Mouse (Mus musculus): ENCODE results near the gene Cfap97d2.

Cfap97d2 gene

GRCm38 (mm10) chr8:13705668-13706067 lies at the start of gene Cfap97d2:
Cfap97d2 (plus strand) TSS chr8:13705889.
- DNase-seq (ENCODE audit: low read depth, low spot score), result peak; percentile 49

- no peak for DNase-seq (ENCODE audit: low read depth, low spot score)
These were observed 48.2 kb upstream of the Cfap97d2 start for GRCm38 (mm10) chr8:13657479-13657878.

GRCm38 (mm10) chr8:13660323-13660722 lies 45.4 kb upstream of the Cfap97d2 start:
- no peak for DNase-seq (ENCODE audit: low read depth, low spot score)

- DNase-seq (ENCODE audit: low read depth, low spot score), result no peak
These were observed 40.9 kb upstream of the Cfap97d2 start for GRCm38 (mm10) chr8:13664711-13665210.

- DNase-seq (ENCODE audit: low read depth, low spot score), result no peak
These were observed 40.2 kb upstream of the Cfap97d2 start for GRCm38 (mm10) chr8:13665538-13665937.

GRCm38 (mm10) chr8:13665944-13666343 lies 39.7 kb upstream of the Cfap97d2 start:
- no peak for DNase-seq (ENCODE audit: low read depth, low spot score)

GRCm38 (mm10) chr8:13667917-13668316 lies 37.8 kb upstream of the Cfap97d2 start:
- peak; percentile 44 for DNase-seq (ENCODE audit: low read depth, low spot score)

GRCm38 (mm10) chr8:13668367-13668766 lies 37.3 kb upstream of the Cfap97d2 start:
- no peak for DNase-seq (ENCODE audit: low read depth, low spot score)

GRCm38 (mm10) chr8:13670011-13670471 lies 35.6 kb upstream of the Cfap97d2 start:
- no peak for DNase-seq (ENCODE audit: low read depth, low spot score)

GRCm38 (mm10) chr8:13671246-13672003 lies 34.3 kb upstream of the Cfap97d2 start:
- no peak for DNase-seq (ENCODE audit: low read depth, low spot score)

- DNase-seq (ENCODE audit: low read depth, low spot score), result no peak
These were observed 32.5 kb upstream of the Cfap97d2 start for GRCm38 (mm10) chr8:13673215-13673614.

- DNase-seq (ENCODE audit: low read depth, low spot score), result no peak
These were observed 31.2 kb upstream of the Cfap97d2 start for GRCm38 (mm10) chr8:13674294-13675010.

GRCm38 (mm10) chr8:13675121-13675520 lies 30.6 kb upstream of the Cfap97d2 start:
- DNase-seq (ENCODE audit: low read depth, low spot score), result no peak

GRCm38 (mm10) chr8:13675524-13675923 lies 30.2 kb upstream of the Cfap97d2 start:
- DNase-seq (ENCODE audit: low read depth, low spot score), result no peak

- DNase-seq (ENCODE audit: low read depth, low spot score), result peak; percentile 26
These were observed 29.4 kb upstream of the Cfap97d2 start for GRCm38 (mm10) chr8:13676302-13676700.

- DNase-seq (ENCODE audit: low read depth, low spot score), result peak; percentile 63
These were observed 28.8 kb upstream of the Cfap97d2 start for GRCm38 (mm10) chr8:13676701-13677412.

- peak; percentile 97 for DNase-seq (ENCODE audit: low read depth, low spot score)
These were observed 28.2 kb upstream of the Cfap97d2 start, which contains the start of gene Rasa3 for GRCm38 (mm10) chr8:13677413-13677883. Rasa3 (minus strand) TSS chr8:13677603.

GRCm38 (mm10) chr8:13678182-13678581 lies 27.5 kb upstream of the Cfap97d2 start:
- DNase-seq (ENCODE audit: low read depth, low spot score), result no peak

- no peak for DNase-seq (ENCODE audit: low read depth, low spot score)
These were observed 21.6 kb upstream of the Cfap97d2 start for GRCm38 (mm10) chr8:13684131-13684530.

GRCm38 (mm10) chr8:13685674-13686314 lies 19.9 kb upstream of the Cfap97d2 start:
- DNase-seq (ENCODE audit: low read depth, low spot score), result no peak

GRCm38 (mm10) chr8:13686426-13686825 lies 19.3 kb upstream of the Cfap97d2 start:
- DNase-seq (ENCODE audit: low read depth, low spot score), result no peak
